Mouse (Mus musculus) frontal cortex, postnatal 25 days (tissue): ENCODE measurements at regions not wholly inside any gene's neighbourhood (a gene's known extent, or its start where the extent isn't known, plus 50 kb on each side); places are given as distances from the start of the nearest gene placed in this dataset.

Experiments
- DNase-seq, 2 experiments: peaks; one replicate each; pipeline ENCODE4 v3.0.0; 2022; ENCODE audit warnings: low spot score in 2 of 2

DNA sequence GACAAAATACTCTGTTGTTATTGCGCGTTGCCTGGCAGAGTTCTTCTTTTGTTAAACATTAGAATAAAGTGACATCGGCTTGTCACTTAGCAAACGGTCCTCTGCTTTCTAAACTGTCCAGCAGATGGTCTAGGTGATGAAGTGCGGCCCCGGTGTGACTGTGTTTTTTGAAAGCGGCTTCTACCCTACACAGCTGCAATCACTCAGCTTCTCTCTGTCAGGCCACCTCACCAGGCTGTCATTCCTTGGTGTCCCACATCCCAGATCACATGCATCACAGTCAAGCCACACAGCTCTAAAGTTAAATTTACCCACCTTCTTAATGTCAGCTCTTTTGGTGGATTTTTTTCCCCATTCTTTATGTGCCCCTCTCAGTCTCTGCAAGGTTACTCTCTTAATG lies 282.0 kb upstream of the Kif2a start:
- no peak for DNase-seq

DNA sequence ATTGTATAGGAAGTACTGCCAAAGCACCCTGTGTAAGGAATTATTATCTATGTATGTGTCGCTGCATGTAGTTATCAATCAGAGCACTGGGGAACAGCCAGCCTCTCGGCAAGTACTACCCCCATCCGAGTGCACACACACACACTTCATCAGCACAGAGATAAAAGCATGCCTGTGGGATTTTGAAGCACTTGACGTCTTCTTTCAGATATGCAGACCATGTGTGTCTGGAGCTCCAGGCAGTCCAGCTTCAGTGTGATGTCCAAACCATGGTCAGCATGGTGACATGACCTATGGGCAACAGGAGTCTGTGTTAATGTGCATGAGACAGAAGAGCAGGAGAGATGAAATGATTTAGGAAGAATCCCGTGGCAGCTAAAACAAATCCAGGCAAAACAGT lies 281.4 kb upstream of the Kif2a start:
- DNase-seq = no peak

DNA sequence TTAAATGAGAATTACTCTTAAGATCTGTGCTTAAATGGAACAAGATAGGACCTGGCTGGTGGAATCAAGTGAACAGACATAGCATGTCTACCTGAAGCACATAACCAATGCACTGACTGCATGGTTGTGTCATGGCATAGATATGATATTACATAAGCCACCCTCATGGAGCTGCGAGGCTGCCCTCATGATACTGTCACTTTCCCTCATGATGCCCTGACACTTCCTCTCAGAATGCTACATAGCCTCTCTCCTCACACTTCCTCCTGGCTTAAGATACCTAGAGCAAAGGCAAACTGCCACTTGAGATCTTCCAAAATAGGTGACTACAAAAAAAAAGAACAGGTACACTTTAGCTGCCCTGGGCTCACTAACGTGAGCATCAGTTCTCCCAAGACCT lies 278.9 kb upstream of the Kif2a start:
- no peak for DNase-seq

DNA sequence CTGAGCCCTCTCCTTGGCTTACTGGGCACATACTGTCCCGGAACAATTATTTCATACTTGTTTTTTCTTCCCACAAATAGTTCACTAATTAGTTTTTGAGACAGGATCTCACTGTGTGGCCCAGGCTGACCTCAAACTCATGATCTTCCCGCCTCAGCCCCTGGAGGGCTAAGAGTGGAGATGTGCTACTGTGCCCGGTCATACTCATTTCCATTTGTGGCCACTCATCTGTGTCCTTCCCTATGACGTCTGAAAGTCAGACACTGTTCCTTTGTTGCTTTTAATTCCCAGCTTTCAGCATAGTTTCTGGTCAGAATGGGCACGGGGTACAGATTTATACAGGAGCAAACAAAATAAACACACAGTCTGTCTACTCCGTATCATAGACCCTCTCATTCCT lies 242.7 kb upstream of the Kif2a start:
- no peak for DNase-seq

DNA sequence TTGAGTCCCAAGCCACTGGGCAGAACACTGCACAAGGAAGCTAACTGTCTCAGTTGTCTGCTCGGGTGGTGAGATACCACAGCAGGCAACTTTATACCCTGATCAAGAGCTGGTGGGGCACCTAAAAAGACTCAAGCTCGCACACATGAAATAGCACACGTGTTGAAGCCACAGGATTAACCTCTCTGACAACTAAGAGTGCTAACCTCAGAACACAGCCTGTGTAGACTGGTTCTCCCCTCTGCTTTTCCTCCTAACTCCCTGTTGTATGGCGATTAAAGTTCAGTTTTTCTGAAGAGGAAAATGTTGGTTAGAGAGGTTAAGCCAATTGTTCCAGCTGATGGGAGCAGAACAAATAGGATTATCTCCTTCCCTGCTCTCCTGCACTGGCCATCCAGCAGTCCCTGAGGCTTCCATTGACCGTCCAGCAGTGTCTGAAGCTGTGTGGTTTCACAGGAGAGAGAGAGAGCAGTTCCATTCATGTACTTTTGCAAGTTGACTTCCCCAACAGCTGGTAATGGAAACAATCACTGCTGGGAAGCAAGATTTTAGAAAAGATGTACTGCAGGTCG lies 239.6 kb upstream of the Kif2a start:
- no peak for DNase-seq

DNA sequence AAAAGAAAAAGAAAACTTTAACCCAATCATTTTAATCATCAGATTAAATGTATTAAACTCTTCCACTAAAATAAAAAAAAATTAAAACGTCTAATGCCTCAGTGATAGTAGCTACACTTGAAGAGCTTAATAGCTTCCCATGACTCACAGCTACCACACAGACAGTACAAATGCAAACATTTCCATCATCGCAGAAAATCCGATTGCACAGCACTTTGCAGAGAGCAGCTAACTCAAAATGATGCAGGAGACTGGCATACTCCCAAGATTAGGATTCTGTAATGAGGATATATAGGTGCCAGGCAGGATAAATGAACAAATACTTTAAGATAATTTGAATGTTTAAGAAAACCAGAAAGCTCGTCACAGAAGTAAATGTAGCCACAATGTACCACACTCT lies 238.3 kb upstream of the Kif2a start:
- no peak for DNase-seq

DNA sequence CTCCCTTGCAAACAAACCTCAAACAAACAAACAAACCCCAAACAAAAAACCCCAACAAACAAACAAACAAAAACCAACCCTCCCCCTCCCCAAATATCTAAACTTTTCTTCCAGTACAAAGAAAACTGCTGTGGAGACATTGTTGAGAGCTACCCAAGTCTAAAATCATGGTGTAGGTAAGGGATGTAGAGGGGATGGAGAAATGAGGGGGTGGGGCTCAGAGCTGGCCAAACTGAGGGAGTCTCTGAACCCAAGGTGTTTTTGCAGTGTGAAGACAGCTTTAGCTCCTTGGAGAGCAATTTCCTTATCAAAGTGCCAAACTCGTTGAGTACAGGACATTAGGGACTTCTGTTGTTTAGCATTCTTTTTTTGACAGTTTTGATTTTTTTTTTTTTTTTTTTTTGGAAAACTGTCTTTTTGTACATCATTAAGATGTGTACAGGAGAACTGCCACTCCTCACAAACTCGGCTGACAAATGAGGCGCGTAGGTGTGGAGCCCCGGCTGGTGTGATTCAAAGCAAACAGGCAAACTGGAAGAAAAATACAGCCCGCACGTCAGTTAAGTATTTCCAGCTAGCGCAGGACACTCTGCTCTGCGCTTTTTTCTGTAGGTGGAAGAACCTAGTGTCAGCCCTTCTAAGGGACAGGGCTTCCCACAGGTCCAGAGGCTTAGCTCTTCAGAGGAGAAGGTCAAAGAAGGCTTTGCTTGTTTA lies 226.0 kb upstream of the Kif2a start:
- no peak for DNase-seq

DNA sequence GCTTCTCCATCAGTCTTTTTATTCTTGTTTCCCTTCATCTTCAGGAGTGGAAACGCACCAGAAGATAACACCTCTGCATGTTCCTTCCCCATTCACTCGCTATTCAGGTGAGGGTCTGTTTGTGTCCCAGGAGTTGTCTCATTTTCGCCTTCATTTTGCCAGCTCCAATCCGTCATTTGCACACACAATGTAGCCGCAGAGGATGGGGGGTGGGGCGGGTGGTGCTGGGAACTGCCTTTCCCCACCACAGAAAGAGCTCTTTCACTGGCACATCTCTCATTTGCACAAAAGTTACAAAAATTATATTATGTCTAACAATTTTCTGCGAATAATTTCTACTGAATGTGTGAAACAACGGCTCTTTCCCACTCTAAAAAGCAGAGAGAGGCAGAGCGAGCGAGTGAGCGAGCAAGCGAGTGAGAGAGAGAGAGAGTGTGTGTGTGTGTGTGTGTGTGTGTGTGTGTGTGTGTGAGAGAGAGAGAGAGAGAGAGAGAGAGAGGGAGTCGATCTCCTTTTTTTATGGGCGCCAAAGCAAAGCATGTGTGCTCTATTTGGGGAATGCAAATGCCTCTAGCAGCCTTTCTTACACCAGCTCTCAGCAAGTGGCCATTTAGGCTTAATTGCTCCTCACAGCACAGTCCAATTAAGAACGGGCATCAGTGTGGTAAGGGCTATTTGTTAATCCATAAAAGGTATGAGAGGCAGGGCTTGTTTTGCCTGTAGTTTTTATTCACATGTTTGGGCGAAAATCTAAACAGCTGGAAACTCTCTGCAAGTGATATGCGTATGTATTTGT lies 225.2 kb upstream of the Kif2a start:
- no peak for DNase-seq

DNA sequence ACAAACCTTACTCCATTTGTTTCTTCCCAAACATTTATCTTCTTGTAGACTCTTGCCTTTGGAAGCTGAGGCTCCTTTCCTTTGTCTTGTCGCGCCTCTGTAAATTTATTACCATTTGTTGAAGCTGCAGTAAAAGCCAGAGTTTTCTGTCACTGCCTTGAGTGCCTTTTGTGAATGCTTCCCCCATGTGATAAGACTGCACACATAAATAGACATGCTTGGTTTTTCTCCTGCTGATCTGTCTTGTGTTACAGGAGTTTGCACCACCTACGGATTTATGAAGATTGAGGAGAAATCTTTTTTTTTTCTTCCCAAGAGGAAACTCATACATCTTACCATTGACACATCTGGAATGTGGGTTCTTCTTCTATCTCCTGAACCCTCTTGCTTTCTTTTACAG lies 222.2 kb upstream of the Kif2a start:
- DNase-seq = no peak

DNA sequence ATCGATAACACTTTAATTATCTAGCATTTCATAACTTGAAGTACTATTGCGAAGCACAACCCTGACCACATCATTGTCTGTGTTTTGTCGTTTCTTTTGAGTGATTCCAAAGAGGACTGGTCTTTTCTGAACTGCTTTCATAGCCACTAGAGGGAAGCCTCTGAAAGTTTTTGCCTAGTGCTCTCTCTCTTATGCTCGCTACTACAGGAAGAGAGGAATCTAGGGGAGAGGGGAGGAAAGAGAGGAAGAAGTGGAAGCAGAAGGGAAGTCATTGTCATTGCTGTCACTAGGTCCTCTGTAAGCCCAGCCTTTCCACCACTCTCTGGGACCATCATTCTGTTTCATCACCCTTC lies 217.1 kb upstream of the Kif2a start:
- DNase-seq = no peak

DNA sequence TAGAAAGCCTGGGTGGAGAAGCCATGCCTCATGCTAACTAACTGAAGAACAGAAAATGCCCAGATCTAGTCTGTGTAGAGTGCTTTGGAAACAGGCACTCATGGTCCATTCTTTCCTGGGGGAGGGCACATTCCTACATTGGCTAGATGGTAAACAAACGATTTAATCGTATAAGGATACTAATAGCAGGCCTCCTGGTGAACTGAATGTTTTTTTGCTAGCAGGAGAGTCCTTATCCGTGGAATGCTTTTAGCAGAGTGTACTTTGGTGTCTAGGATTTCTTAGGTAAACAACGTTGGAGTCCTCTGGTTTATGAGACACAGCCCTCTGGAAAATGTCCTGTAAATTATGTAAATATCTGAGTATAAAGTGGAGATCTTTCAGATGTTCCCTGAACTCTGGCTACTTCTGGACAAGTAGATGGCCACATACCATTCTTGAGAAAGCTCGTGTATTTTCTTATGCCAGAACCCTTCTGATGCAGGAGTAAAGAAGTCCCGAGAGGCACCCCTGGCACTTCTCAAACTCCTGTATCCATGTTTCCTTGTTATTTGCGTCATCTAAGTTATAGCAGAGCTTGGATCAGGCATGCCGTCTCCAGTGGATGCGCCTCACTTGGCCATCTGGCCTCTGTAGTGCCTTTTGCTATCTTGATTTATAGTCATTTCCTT lies 216.6 kb upstream of the Kif2a start:
- DNase-seq = no peak

DNA sequence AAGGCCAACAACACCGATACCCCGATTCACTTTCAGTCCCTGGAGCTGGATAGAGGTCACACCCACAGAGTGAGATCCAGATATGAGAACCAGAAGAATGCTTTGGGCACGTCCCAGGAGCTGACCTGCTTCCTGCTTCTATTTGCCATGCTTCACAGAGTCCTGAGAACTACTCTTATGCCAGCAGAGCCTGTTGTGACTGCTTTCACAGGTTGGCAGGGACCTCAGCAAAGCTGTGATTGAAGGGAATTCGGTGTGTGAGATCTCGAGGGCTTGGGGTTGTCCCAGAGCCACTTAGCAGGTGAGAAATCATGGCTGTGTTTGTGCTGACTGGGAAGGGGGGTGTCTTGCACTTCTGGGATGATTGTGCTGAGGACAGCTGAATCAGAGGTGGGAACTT lies 197.5 kb upstream of the Kif2a start:
- DNase-seq = no peak

DNA sequence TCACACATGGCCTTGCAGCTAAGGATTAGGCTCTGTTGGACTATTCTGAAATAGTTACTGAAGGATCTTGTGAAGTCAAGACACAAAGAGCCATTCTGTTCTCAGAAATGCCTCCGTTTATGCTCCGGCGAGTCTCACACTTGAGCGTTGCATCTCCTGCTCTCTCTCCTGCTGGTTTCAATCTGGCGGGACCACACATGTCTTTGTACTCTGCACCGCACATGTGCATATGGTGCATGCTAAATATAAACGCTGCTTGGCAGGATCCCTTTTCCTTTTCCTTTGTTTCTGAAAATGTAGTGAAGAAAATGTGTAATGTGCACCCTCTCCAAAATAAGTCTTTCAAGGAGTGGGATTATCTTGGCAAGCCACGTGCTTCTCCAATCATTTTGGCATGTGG lies 196.4 kb upstream of the Kif2a start:
- peak; percentile 16 to 35 for DNase-seq

DNA sequence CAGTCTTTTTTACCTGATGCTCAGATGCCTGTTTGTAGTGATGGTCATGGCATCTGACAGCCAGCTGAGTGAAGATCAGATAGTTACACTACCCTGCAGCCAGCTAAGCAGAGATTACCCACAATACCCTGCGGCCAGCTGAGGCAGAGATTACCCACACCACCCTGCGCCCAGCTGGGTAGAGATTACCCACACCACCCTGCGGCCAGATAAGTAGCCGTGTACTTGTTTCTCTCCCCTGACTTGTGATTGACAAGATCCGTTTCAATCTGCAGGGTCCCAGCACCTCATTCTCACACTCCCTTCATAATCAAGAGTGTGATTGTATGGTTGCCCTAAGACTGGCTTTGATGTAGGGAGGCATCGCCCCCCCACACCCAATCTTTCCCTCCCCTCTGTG lies 195.9 kb upstream of the Kif2a start:
- DNase-seq = no peak

DNA sequence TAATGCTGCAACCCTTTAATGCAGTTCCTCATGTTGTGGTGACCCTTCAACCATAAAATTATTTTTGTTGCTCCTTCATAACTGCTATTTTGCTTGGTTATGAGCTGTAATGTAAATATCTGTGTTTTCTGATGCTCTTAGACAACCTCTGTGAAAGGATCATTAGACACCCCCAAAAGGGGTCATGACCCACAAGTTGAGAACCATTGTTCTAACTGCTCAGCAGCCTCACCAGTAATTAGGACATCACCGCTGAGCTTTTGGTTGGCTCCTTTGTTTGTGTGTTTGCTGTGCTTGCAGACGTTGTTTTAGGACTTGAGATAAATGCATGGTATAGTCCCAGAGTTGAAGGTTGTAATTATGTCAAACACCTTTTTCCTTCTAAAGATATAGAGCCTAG lies 191.4 kb upstream of the Kif2a start:
- no peak for DNase-seq

DNA sequence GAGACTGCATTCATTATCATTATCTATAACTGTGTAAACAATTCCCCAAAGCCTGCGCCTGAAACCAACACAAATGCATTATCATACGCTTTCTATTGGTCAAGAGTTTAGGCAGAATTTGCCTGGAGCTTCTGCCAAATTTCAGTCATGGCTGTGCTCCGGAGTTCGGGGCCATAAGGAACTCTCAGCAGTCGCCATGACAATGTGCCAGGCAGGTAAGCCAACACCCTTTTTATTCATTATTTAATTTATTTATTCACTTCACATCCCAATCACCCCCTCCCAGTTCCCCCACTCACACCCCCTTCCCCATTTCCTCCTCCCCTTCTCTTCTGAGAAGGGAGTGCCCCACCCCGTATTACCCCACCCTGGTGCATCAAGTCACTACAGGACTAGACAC lies 188.8 kb upstream of the Kif2a start:
- no peak for DNase-seq

DNA sequence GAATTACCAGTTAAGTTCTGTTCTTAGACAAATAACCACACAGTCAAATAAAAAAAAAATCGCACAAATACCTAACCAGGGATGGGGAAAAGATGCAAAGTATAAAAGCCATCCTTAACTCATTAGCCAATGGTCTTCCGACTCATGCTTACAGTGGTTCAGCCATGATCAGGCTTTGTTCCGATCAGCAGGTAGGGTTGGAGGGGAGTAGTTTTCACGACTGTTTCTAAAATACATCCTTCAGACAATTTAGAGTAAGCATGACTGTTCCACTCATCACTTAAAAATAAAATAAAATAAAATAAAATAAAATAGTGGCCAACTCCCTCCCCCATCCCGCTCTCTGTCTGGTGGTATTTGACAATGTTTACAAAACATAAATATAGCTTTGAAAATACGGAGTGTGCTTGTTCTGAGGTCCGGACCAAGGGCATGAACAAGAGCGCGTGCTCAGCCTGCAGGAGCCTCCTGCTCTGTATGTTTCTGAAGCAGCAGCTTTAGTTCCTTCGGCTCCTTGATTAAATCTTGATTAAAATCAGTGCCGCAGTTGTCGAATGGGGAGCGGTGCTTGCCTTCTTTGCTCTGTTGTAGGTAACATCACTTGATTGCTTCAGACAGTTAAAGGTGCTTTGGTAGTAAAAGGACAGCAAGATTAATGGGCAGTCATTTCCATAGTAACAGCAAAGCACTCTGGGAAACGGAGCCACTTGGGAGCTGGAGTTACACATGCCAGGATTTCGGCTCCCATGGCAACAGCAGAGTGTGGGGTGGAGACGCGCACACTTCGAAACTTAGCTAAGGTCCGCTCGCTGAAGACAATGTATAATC lies 185.6 kb upstream of the Kif2a start:
- DNase-seq = peak; percentile 27 to 46

DNA sequence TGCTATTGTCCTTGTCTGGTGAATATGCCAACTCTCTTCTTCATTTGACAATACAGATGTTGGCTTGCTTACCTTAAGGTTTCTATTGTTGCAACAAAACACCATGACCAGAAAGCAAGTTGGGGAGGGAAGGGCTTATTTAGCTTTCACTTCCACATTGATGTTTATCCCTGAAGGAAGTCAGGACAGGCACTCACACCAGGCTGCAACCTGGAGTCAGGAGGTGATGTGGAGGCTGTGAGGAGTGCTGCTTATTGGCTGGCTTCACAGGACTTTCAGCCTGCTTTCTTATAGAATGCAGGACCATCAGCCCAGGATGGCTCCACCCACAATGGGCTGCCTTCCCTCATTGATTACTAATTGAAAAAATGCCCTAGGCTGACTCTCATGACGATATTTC lies 177.9 kb upstream of the Kif2a start:
- no peak for DNase-seq

DNA sequence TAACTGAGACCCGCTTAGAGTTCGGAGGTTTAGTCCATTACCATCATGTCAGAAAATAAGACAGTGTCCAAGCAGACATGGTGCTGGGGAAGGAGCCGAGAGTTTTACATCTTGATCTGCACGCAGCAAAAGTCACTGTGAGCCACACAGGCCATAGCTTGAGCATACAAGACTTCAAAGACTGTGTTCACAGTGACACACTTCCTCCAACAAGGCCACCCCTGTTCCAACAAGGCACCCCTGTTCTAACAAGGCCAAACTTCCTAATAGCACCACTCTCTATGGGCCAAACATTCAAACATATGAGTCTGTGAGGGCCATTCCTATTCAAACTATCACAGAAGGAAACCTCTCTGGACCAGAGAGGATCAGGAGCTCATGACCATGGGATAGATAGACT lies 171.5 kb upstream of the Kif2a start:
- no peak for DNase-seq

DNA sequence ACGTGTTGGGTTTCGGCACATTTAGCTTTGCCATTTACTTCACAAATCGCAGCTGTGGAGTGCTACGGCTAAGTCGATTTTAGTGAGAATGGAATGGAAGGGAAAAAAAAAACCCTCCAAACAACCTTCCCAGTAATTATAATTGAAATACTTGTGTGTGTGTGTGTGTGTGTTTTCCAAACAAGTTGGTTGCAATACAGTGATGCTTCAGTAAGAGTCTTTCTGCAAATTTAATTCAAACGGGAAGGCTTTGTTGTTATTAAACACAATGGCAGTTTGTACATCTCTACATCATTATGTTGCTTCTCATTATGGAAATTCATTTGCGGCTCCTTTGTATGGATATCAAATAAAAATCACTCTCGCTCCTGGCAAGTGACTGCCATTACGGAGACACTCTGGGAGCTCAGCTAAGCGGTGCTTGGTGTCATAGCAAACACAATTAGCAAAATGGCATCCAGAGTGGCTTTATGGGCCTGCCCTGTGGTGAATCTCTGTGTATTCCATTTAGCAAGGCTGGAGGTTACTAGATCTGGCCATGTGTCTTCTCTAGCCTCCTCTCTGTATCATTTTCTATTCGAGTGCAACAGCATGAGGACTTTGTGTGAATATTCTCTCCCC lies 165.4 kb upstream of the Kif2a start:
- DNase-seq = no peak

DNA sequence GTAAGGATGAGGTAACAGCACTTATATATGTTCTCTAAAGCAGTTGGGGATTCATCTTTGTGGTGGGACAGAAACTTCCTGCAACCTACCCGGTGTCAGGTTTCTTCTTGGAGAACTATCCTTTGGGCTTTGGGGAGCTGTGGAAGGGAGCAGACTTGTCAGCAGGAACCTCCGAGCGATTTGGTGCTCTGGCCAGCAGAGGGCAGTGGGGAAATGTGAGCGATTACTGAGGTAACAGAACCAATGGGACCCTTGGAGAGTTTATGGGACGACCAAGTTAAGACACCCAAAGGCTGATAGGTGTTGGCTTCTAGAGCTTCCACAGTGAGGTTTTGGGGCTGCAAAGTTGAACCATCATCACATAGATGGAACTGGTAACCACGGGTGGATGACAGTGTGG lies 160.6 kb upstream of the Kif2a start:
- peak; percentile 52 to 57 for DNase-seq
